Mouse (Mus musculus) brain, embryonic 18.5 days (tissue): Measurements from ENCODE around the gene Nicn1.
A peak's percentile ranks its signal among the peaks of the same experiment; 100 is the strongest.

Experiments used
- DNase-seq: peaks from one replicate; pipeline ENCODE4 v3.0.0-alpha.2; 2012; ENCODE audit warnings: low read depth, low spot score

The Nicn1 gene

DNA sequence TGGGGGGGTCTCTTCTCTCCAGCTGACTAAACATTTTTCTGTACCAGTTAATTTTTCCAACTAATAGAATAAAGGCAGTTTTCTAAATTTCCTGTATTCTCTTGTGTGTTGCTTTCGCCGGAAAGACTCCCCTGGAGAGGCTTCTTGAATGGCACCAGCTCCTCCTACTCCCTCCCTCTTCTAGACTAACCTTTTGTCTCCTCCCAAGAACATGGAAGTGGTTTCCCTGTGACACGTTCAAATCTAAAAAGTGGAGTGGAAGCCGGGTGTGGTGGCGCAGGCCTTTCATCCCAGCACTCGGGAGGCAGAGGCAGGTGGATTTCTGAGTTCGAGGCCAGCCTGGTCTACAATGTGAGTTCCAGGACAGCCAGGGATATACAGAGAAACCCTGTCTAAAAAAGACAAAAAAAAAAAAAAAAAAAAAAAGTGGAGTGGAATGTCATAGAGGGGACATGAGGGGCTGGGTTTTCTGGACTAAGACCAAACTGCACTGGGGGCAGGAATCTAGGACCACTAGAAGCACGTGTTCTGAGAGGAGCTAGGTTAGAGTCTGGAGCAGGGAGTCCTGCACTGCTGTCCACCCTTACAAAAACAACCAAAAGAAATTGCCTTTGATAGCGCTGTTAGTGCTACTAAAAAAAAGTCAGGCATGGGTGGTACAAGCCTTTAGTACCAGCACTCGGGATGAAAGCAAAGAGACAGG, 47.8 kb downstream of the Nicn1 start:
- DNase-seq, result no peak

DNA sequence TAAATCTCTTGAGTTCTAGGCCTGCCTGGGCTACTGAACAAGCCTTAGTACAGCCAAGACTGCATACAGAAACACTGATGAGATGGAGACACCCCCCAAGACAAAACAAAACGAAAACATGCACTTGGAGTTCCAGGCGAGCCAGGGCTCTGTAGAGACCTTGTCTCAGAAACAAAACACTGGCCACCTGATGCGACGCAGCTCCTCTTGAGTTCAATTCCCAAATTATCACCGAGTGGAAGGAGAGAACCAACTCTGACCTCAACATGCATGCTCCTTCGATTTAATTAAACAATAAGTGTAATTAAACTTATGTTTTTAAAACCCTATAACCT, 48.3 kb downstream of the Nicn1 start:
- DNase-seq, result no peak

DNA sequence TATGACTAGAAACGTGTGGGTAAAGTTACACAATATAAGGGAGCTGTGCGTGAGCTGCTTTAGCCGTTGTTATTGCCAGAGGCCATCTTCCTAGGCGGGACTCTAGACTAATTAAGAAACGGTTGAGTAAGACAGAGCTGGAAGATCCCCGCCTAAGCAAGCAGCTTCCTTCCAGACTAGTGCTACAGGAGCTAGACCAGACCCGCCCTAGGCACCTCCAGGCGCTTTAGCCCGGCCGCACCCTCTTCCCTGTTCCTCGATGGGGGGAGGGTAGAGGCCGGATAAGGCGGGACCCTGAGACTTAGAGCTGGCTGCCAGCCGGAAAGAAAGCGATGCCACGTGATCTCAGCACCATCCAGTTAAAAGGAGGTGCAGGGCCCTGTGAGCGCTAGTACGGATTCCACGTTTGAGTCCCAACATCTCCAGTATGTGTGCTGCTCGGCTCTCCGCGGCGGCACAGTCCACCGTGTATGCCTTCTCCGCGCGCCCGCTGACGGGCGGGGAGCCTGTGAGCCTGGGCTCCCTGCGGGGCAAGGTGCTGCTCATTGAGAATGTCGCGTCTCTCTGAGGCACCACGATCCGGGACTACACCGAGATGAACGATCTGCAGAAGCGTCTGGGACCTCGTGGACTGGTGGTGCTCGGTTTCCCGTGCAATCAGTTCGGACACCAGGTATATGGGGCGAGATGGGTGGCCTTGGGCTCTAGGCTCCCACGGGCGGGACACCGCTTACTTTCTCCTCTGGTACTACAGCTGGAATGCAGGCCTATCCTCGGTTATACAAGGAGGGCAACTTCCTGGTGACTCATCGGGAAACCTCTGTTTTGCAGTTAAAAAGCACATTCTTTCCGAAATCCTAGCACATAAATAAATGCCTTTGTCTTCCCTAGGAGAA, 48.9 kb downstream of the Nicn1 start, which contains the start of gene Gpx1:
Gpx1 (plus strand) TSS at position 18 of the 896 bp plus-strand sequence.
- DNase-seq, result peak; percentile 82

DNA sequence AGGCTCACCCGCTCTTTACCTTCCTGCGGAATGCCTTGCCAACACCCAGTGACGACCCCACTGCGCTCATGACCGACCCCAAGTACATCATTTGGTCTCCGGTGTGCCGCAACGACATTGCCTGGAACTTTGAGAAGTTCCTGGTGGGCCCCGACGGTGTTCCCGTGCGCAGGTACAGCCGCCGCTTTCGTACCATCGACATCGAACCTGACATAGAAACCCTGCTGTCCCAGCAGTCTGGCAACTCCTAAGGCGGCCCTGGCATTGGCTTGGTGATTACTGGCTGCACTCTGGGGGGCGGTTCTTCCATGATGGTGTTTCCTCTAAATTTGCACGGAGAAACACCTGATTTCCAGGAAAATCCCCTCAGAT, 49.6 kb downstream of the Nicn1 start:
- no peak for DNase-seq

DNA sequence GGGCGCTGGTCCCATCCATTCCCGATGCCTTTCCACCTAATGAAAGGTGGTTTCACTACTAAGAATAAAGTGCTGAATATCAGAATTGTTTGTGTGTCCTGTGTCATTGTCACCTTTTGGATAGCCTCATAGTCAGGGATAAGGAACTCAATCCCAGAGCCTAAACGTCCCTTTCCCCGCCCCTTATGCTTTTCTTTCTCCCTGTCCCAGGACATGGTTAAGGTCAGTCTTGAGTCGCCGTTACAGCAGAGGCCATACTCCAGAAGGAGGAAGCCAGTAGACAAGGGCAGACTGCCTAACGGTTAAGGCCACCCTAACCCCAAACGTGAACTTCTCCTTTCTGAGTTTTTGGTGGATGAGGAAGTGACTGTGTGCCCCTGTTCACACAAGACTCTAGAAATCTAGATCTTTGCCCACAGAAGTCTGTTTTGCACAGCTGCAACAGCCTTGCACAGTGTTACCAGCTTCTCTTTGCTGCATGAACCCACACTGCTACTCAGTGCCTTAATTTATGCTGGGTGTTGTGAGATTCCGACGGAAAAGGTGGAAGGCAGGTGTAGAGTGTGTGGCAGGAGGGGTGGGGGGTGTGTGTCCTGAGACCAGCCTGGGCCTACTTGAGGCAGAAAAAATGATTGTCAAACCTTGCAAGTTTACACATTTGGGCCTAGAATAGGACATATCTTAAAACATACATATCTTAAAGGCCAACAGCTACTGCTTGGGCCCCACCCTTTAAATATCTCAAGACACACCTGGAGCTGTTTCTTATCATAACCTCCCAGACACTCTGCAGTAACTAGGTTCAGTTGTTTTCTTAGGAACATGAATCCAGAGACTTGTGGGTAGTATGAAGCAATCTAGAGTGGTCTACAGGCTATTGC, 50.3 kb downstream of the Nicn1 start:
- DNase-seq, result no peak

DNA sequence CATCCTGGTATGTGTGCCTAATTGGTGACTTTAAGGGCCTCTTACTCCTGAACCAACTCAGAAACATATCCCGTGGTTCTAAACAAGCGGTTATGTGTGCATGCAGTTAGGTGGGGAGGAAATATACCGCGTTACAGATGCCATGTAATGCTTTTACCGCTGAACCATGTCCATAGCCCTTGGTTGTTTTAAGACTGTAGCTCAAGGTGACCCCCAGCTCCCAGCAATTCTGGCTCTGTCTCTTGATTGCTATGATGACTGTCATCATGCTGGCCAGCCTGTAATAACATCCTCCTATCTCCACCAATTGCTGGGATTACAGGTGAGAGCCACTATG, 50.9 kb downstream of the Nicn1 start:
- DNase-seq, result no peak

DNA sequence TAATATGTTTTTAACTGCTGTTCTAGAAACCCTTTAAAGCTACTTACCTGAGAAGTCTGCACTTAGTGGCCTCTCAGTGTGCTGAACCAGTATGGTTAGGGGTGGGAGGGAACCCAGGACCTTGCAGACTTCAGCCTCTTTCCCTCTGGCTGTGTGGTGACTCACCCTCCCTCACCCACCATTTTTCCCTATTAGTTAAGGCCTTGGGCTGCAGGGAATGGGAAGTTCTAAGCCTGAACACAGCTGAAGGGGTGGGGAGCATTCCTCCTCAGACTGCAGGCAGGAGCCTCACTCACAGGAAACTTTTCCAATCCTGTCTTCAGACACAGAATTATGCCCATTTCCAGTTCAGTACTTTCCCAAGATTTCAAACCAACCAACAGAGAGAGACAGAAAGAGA, 51.6 kb downstream of the Nicn1 start:
- no peak for DNase-seq

DNA sequence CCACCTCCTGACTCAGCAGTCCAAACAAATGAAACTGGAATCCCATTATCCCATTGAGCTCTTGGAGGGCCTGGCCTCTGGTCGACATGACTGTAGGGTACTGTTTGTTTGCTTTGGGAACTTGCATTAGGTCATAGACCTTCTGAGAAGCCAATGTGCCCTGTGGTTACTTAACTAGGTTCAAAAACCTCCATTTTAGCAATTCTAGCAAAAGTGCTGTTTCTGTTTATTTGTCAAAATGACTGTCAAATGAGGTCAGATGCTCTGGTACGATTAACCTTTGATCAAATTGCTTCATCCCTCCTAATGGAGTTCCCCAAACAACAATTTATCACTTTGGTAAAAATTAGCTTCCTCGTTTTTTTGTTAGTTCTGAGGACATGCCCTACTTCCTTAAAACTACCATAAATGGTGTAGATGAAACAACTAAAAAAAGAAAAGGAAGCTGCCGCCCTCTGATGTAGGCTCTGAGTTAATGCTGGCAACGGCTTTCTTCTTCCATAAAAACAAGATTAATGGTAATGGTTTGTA, 52.1 kb downstream of the Nicn1 start:
- no peak for DNase-seq

DNA sequence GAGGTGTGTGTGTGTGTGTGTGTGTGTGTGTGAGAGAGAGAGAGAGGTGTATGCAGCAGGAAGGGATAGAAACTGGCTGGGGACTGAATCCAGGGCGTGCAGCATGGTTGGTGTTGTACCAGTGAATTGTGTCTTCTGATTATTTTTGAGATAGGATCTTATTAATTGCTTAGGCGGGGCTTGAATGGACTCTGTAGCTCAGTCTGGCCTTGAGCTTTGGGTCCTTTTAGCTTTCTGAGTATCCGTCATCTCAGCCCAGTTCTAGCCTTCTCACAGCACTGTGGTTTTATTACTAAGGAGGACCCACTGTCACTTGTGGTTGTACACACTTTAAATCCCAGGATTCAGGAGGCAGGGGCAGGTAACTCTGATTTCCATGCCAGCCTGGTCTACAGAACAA, 53.1 kb downstream of the Nicn1 start:
- no peak for DNase-seq

DNA sequence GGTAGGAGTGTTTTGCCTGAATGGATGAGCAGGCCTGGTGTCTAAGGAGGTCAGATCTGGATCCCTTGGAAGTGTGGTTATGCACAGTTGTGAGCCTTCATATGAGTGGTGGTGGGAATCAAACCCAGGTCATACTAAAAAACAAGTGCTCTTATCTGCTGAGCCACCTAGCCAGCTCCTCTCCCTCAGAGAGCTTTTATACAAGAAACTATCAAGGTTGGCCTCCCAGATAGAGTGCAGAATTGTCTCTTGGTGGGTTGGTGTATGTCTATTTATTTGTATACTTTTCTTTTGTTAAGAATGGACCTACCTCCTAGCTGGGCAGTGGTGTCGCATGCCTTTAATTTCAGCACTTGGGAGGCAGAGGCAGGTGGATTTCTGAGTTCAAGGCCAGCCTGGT, 53.6 kb downstream of the Nicn1 start:
- no peak for DNase-seq

DNA sequence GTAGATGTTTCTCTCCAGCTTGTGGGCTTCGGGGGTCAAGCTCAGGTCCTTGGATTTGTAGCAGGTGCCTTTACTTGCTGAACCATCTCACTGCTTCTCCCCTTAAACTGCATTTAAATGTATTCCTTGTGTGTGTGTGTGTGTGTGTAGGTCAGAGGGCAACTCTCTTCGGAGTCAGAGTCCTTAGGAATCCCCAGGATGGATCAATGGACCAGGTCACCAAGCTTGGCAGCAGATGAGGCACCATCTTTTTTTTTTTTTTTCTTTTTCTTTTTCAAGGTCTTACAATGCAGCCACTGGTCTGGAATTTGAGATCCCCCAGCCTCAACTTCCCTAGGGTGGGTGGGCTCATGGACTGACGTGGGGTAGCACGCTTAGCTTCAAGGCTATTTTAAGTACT, 54.2 kb downstream of the Nicn1 start:
- no peak for DNase-seq
